Mouse (Mus musculus) small intestine, adult 2 months (tissue): ENCODE data around the gene Zfp13.

Source experiments
- CTCF ChIP-seq: fragments of 200-500 bp; IDR thresholded peaks from 2 replicates; pipeline ENCODE4 v1.5.1; 2012; ENCODE audit warnings: low read depth, mild to moderate bottlenecking, control low read depth, inconsistent platforms, low read length, moderate library complexity, mixed read lengths; ENCODE audit not compliant: insufficient replicate concordance, insufficient read length; ENCODE audit errors: extremely low read depth
- POLR2A ChIP-seq: fragments of 200-500 bp; IDR thresholded peaks from 2 replicates; pipeline ENCODE4 v1.6.1; 2012; ENCODE audit warnings: low read depth, mild to moderate bottlenecking, control low read depth, inconsistent platforms, low read length, moderate library complexity

DNA sequence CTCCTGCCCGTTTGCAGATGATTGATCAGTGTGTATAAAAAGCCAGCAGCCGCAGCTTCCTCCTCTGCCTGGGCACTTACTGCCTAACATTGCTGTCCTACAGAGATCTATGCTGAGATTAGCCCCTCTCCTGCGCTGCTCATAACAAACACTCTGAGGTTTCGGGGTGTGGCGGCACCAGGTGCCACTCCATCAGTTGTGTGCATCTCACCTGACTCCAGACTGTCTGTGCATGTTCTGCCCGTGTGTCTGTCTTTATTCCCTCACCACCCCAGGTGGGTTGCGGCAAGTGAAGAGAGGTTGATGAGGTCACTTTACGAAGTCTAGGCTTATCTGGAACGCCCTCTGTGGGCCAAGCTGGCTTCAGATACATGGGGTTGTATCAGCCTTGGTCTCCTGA lies 17.8 kb upstream of the Zfp13 start:
- TF ChIP-seq POLR2A (no peak), CTCF (no peak)
